11 mouse cellular contexts compared by ENCODE assay signal in genomic region chr4:125534449-125534848, GRCm38 (mm10). TPM values are rescaled to one million over a fixed set of nuclear protein-coding genes. Genes with fewer than 3 reads are reported as not detected.
A peak's percentile ranks its signal among the peaks of the same experiment; 100 is the strongest.
DNase-seq lines count a peak whose midpoint lies in the region; ATAC-seq lines count a peak whose summit lies in the region.
"Had no signal": no experiment of that assay in that cellular context is flagged by ENCODE, and none has a peak within 500 bp of the region (broad histone marks: within the 10 kb centered on the region; RNA-seq: fewer than 3 reads in every experiment).

No protein-coding gene starts in this region.

- peak; percentile 99 for DNase-seq in R1 (ENCODE audit: low read depth, low spot score)
- peak; percentile 20 to 50 for DNase-seq in cerebellum, adult 18-20 months
- DNase-seq in midbrain, embryonic 14.5 days, result peak; percentile 38
- DNase-seq in gastrocnemius, postnatal 25 days, result no peak
- DNase-seq in left cerebral cortex, postnatal 10 days (ENCODE audit: extremely low spot score in 1 of 2, low spot score in 2 of 2), result no peak
- no peak for DNase-seq in lung, postnatal 4 days
- DNase-seq in spleen, adult 12 weeks (ENCODE audit: low spot score), result no peak
- DNase-seq: liver had no signal

- H3K36me3 ChIP-seq in forebrain, embryonic 16.5 days (ENCODE audit: control insufficient read depth, insufficient read depth), result no peaks in the 10 kb centered on the region
- no peaks in the 10 kb centered on the region for H3K36me3 ChIP-seq in midbrain, embryonic 14.5 days (ENCODE audit: control insufficient read depth, insufficient read depth, low read length)

- under 1% methylated on average over 8 of the region's 8 CpGs for WGBS in forebrain, embryonic 16.5 days
- 7% methylated on average over 8 of the region's 8 CpGs for WGBS in midbrain, embryonic 14.5 days

- H3K4me3 ChIP-seq in forebrain, embryonic 16.5 days (replicated peaks; ENCODE audit: low read length), result no peak overlapping the region
- H3K4me3 ChIP-seq in midbrain, embryonic 14.5 days (replicated peaks; ENCODE audit: low read depth, low read length), result no peak overlapping the region
- H3K4me3 ChIP-seq: myocyte had no signal

- 0 out of 2 replicates have a peak overlapping the region, but pooled peaks have one; percentile 4 for H3K4me2 ChIP-seq in forebrain, embryonic 16.5 days (ENCODE audit: low read length)
- no peak overlapping the region for H3K4me2 ChIP-seq in midbrain, embryonic 14.5 days (ENCODE audit: low read length)

- H3K9ac ChIP-seq in forebrain, embryonic 16.5 days (replicated peaks; ENCODE audit: low read depth, low read length), result no peak overlapping the region
- no peak overlapping the region for H3K9ac ChIP-seq in midbrain, embryonic 14.5 days (replicated peaks; ENCODE audit: low read length)

- H3K27me3 ChIP-seq in forebrain, embryonic 16.5 days (replicated peaks; ENCODE audit: control insufficient read depth, insufficient read depth, low read length), result peaks cover 2% of the 10 kb centered on the region; the same call in 1 of the 2 replicates
- peaks cover 4% of the 10 kb centered on the region; the same call in 1 of the 2 replicates for H3K27me3 ChIP-seq in midbrain, embryonic 14.5 days (ENCODE audit: control insufficient read depth, insufficient read depth, low read length)

- H3K4me1 ChIP-seq in forebrain, embryonic 16.5 days (replicated peaks; ENCODE audit: control insufficient read depth, insufficient read depth, low read length), result peaks cover 37% of the 10 kb centered on the region
- H3K4me1 ChIP-seq in midbrain, embryonic 14.5 days (ENCODE audit: control insufficient read depth, insufficient read depth, low read length), result peaks cover 22% of the 10 kb centered on the region

- no peaks in the 10 kb centered on the region for H3K9me3 ChIP-seq in forebrain, embryonic 16.5 days (ENCODE audit: control insufficient read depth, low read length)
- H3K9me3 ChIP-seq in midbrain, embryonic 14.5 days (ENCODE audit: control insufficient read depth, low read length), result no peaks in the 10 kb centered on the region

- H3K27ac ChIP-seq in forebrain, embryonic 16.5 days (ENCODE audit: low read length), result peak overlapping the region; percentile 58
- no peak overlapping the region for H3K27ac ChIP-seq in midbrain, embryonic 14.5 days (replicated peaks; ENCODE audit: low read depth, low read length)

- intact Hi-C loops in left cerebral cortex, postnatal 10 days (cut with DNase I), result no loop called here

- ATAC-seq in forebrain, embryonic 16.5 days, result peak; percentile 53
- ATAC-seq in midbrain, embryonic 14.5 days (ENCODE audit: low FRiP score, low TSS enrichment), result no peak
- ATAC-seq: inflammation-experienced regulatory T-cells, adult 6 months had no signal

RNA-seq across cellular contexts. Expression of gene Grik3, which starts 43.9 kb away (rescaled TPM):
- polyA plus RNA-seq in forebrain, embryonic 16.5 days (2015; fragmentation: Nextera tagmentation; extraction: Ambion mirVana), result 7.5 and 8.0 TPM in 2 replicates
- polyA plus RNA-seq in midbrain, embryonic 14.5 days (2014; fragmentation: Nextera tagmentation; extraction: Ambion mirVana), result 4.5 and 4.9 TPM in 2 replicates
- total RNA-seq in gastrocnemius, postnatal 25 days (2021), result under 1 TPM; 0.08 to 0.13 TPM
- 10 to 100 TPM; 56.4 to 56.5 TPM for total RNA-seq in left cerebral cortex, postnatal 10 days (2021)
- polyA plus RNA-seq: inflammation-experienced regulatory T-cells, adult 6 months; myocyte had no signal

Comparison
In these comparisons a context has a peak if more than half of its experiments do, and no peak if none do; other contexts are left out.
1. DNase-seq: peak in R1 (single experiment), cerebellum, adult 18-20 months (2 of 2) and midbrain, embryonic 14.5 days (single experiment); none in gastrocnemius, postnatal 25 days (single experiment), left cerebral cortex, postnatal 10 days (0 of 2), lung, postnatal 4 days (0 of 2) and spleen, adult 12 weeks (single experiment).
2. RNA of gene Grik3, which starts 43.9 kb away (total RNA-seq): 56.4 to 56.5 TPM in left cerebral cortex, postnatal 10 days; 0.08 to 0.13 TPM in gastrocnemius, postnatal 25 days; every median in the first group is over 10 times any median in the second.